Mouse (Mus musculus) cortical plate, adult 2 months (tissue): ENCODE results near the gene Zdhhc5.

Source experiments
- CTCF ChIP-seq: fragments of 200-500 bp; IDR thresholded peaks from 2 replicates; pipeline ENCODE4 v1.5.1; 2011; ENCODE audit warnings: mild to moderate bottlenecking, control low read depth, low read length; ENCODE audit not compliant: insufficient read depth; ENCODE audit errors: extremely low read depth
- POLR2A ChIP-seq: fragments of 200-500 bp; IDR thresholded peaks from 2 replicates; pipeline ENCODE4 v1.6.1; 2011; ENCODE audit warnings: mild to moderate bottlenecking, low read length, control low read depth; ENCODE audit not compliant: insufficient read depth; ENCODE audit errors: extremely low read depth

DNA sequence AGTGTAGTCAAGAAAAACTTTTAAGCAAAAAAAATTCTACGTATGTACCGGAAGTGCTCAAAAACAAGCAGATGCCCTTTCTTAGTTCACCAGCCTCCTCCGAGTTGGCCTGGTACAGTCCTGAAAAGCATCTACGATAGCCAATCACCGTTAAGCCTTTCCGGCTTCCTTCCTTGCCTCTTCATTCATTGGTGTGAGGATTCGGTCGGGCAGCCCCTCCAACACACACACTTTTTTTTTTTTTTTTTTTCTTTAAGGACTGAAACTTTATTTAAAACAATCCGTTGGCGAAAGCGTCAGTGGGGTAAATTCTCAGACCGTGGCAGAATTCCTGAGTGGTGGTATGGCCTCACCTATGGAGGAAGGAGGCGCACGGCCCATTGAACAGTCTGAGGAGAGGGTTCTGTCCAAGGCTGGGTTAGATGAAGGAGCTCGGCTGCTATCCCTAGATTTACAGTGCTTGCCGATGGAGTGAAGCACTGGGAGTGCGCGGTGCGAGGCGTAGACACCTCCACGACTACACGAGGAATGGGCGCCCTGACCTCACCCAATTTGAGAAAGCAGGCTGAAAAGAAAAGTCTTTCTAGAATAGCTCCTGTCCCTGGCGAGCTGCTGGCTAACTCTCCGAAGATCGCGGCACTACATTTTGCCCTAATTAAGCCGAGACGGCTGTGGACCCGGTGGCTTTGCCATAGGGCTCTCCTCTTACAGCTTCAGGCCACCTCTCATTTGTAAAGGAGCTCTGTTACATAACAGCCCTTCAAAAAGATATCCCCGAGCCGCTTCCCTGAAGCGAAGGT, 782 bp upstream of the Zdhhc5 start:
- TF ChIP-seq CTCF, result no peak
- TF ChIP-seq POLR2A, result peak; percentile 54
